Mouse (Mus musculus) E14TG2a.4 (cell line): ENCODE measurements around the gene Acss3.

Source experiments
- H3K27me3 ChIP-seq: 2 replicates; pipeline ENCODE4 v1.6.1; 2014; ENCODE audit warnings: low read length, control low read depth; ENCODE audit not compliant: insufficient read depth
- H3K36me3 ChIP-seq: 2 replicates; pipeline ENCODE4 v1.6.1; 2014; ENCODE audit warnings: low read length, control low read depth; ENCODE audit not compliant: insufficient read depth
- H3K4me1 ChIP-seq: replicated peaks from 2 replicates; pipeline ENCODE4 v1.6.1; 2014; ENCODE audit warnings: low read depth, low read length, control low read depth
- H3K4me3 ChIP-seq: replicated peaks from 2 replicates; pipeline ENCODE4 v1.5.1; 2014; ENCODE audit warnings: mild to moderate bottlenecking, low read length
- H3K9me3 ChIP-seq: 2 replicates; pipeline ENCODE4 v1.6.1; 2014; ENCODE audit warnings: low read length, control low read depth
- CTCF ChIP-seq: conservative IDR thresholded peaks from 2 replicates; pipeline ENCODE4 v1.5.1; 2014; ENCODE audit warnings: low read length
- NANOG ChIP-seq: IDR thresholded peaks from 2 replicates; pipeline ENCODE4 v1.6.1; 2014; ENCODE audit warnings: borderline replicate concordance, low read length, mixed read lengths
- POU5F1 ChIP-seq: IDR thresholded peaks from 2 replicates; pipeline ENCODE4 v1.6.1; 2014; ENCODE audit warnings: low read length, borderline replicate concordance

Acss3 gene

GRCm38 (mm10) chr10:107119135-107119534, 4.3 kb downstream of the Acss3 start:
- Histone ChIP-seq H3K4me3 (no peak overlapping the region), H3K9me3 (no peaks in the 10 kb centered on the region), H3K4me1 (peaks cover 6% of the 10 kb centered on the region; the same call in 1 of the 2 replicates), H3K27me3 (no peaks in the 10 kb centered on the region), H3K36me3 (no peaks in the 10 kb centered on the region)
- no peak for TF ChIP-seq CTCF
- TF ChIP-seq POU5F1, result no peak
- no peak for TF ChIP-seq NANOG

GRCm38 (mm10) chr10:107116709-107117267, 6.7 kb downstream of the Acss3 start:
- no peaks in the 10 kb centered on the region for H3K36me3 ChIP-seq
- no peaks in the 10 kb centered on the region for H3K27me3 ChIP-seq
- H3K4me1 ChIP-seq, result no peaks in the 10 kb centered on the region
- H3K9me3 ChIP-seq, result no peaks in the 10 kb centered on the region
- no peak overlapping the region for H3K4me3 ChIP-seq
- no peak for TF ChIP-seq POU5F1
- TF ChIP-seq CTCF, result no peak
- TF ChIP-seq NANOG, result no peak

GRCm38 (mm10) chr10:107115930-107116642, 7.4 kb downstream of the Acss3 start:
- no peaks in the 10 kb centered on the region for H3K27me3 ChIP-seq

GRCm38 (mm10) chr10:107115121-107115520, 8.3 kb downstream of the Acss3 start:
- Histone ChIP-seq H3K27me3 (no peaks in the 10 kb centered on the region), H3K36me3 (no peaks in the 10 kb centered on the region), H3K9me3 (no peaks in the 10 kb centered on the region), H3K4me1 (no peaks in the 10 kb centered on the region), H3K4me3 (no peak overlapping the region)
- TF ChIP-seq POU5F1, result no peak
- no peak for TF ChIP-seq CTCF
- TF ChIP-seq NANOG, result no peak

More at GRCm38 (mm10) chr10:107115930-107116642, 7.4 kb downstream of the Acss3 start:
- Histone ChIP-seq H3K4me1 (no peaks in the 10 kb centered on the region), H3K9me3 (no peaks in the 10 kb centered on the region), H3K36me3 (no peaks in the 10 kb centered on the region), H3K4me3 (no peak overlapping the region)
- no peak for TF ChIP-seq CTCF
- no peak for TF ChIP-seq POU5F1
- TF ChIP-seq NANOG, result no peak

- TF ChIP-seq NANOG, result no peak
- no peak for TF ChIP-seq CTCF
- no peak for TF ChIP-seq POU5F1
- H3K36me3 ChIP-seq, result no peaks in the 10 kb centered on the region
- H3K4me1 ChIP-seq, result no peaks in the 10 kb centered on the region
- H3K9me3 ChIP-seq, result peaks cover 1% of the 10 kb centered on the region
- H3K4me3 ChIP-seq, result no peak overlapping the region
- H3K27me3 ChIP-seq, result no peaks in the 10 kb centered on the region
Observed at GRCm38 (mm10) chr10:107094452-107094851, 29.0 kb downstream of the Acss3 start.

GRCm38 (mm10) chr10:107053846-107054624, 69.4 kb downstream of the Acss3 start:
- H3K4me1 ChIP-seq, result no peaks in the 10 kb centered on the region
- H3K27me3 ChIP-seq, result no peaks in the 10 kb centered on the region
- no peak overlapping the region for H3K4me3 ChIP-seq
- H3K9me3 ChIP-seq, result no peaks in the 10 kb centered on the region
- no peaks in the 10 kb centered on the region for H3K36me3 ChIP-seq
- TF ChIP-seq NANOG, result no peak
- TF ChIP-seq CTCF, result no peak
- no peak for TF ChIP-seq POU5F1

- no peak for TF ChIP-seq NANOG
- no peak for TF ChIP-seq POU5F1
- no peak for TF ChIP-seq CTCF
Observed at GRCm38 (mm10) chr10:107050489-107050888, 73.0 kb downstream of the Acss3 start.

GRCm38 (mm10) chr10:107042656-107043055, 80.8 kb downstream of the Acss3 start:
- Histone ChIP-seq H3K9me3 (no peaks in the 10 kb centered on the region), H3K27me3 (no peaks in the 10 kb centered on the region), H3K4me3 (no peak overlapping the region), H3K4me1 (no peaks in the 10 kb centered on the region), H3K36me3 (no peaks in the 10 kb centered on the region)
- TF ChIP-seq POU5F1, result no peak
- no peak for TF ChIP-seq NANOG
- TF ChIP-seq CTCF, result no peak

More at GRCm38 (mm10) chr10:107050489-107050888, 73.0 kb downstream of the Acss3 start:
- no peaks in the 10 kb centered on the region for H3K9me3 ChIP-seq
- no peaks in the 10 kb centered on the region for H3K36me3 ChIP-seq
- no peaks in the 10 kb centered on the region for H3K27me3 ChIP-seq
- H3K4me3 ChIP-seq, result no peak overlapping the region
- no peaks in the 10 kb centered on the region for H3K4me1 ChIP-seq
